Mouse (Mus musculus) gastrocnemius, postnatal 4 days (tissue): Measurements from ENCODE around the gene Zfp943. TPM values are rescaled to one million over a fixed set of nuclear protein-coding genes. Genes with fewer than 3 reads are reported as not detected.
"Not testable (repeated sequence)": the region's sequence is repeated elsewhere in the genome, so short reads cannot be mapped to it uniquely, and the experiment has no call there.

Source experiments
- DNase-seq, 2 experiments: peaks; one replicate each; pipeline ENCODE4 v3.0.0; 2021 to 2022; ENCODE audit warnings: low spot score in 2 of 2, mixed read lengths in 2 of 2
- long read RNA-seq, 2 experiments: library from polyadenylated mRNA; stranded (forward); transcript quantifications; one replicate each; pipeline ENCODE4 v2.0.0; 2021
- total RNA-seq, 2 experiments: library from RNA; stranded (reverse); gene quantifications; 2 replicates each; pipeline ENCODE4 v1.2.3; 2021

Zfp943 gene
- total RNA-seq: 10 to 100 TPM; 12.5 to 15.4 TPM
- long read RNA-seq, experiment 1, transcript Zfp943-202 (3 exons, 1,598 nt): minor isoform, 5 of 14 reads
- long read RNA-seq, experiment 1, transcript Zfp943-201 (4 exons, 2,741 nt): major isoform, 6 of 14 reads
- long read RNA-seq, experiment 1, partial matches to known transcripts: 0 of 14 reads
- long read RNA-seq, experiment 1, other reads (novel, unspliced or antisense): 3 of 14 reads
- long read RNA-seq, experiment 2, transcript Zfp943-202 (3 exons, 1,598 nt): minor isoform, 5 of 15 reads
- long read RNA-seq, experiment 2, transcript Zfp943-201 (4 exons, 2,741 nt): major isoform, 7 of 15 reads
- long read RNA-seq, experiment 2, partial matches to known transcripts: 1 of 15 reads
- long read RNA-seq, experiment 2, other reads (novel, unspliced or antisense): 2 of 15 reads

- DNase-seq: peak; percentile 29 to 69
These were observed at the start of gene Zfp943, which contains the start of gene Zfp942 for GRCm38 (mm10) chr17:21962107-21962907. Gene Zfp943 (plus strand): TSS chr17:21962552. Gene Zfp942 (minus strand): TSS chr17:21962464.

DNA sequence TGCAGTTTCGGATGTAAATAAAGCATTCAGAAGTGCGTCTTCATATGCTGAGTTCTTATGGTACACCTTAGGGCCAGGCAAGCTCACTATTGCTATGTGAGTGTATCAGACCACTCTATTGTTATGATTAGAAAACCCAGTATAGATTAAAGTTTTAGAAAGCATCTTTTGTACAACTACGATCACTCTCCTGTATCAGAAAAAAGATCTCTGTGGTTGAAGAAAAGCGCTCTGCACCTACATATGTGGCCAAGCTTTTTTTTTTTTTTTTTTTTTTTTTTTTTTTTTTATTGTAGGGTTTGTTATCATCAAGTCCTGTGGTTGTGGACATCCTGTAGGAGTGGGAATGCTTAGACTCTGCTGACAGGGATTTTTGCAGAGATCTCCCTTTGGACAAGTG, 950 bp downstream of the Zfp943 start:
- no peak for DNase-seq

- not testable (repeated sequence) for DNase-seq
These were observed 73.2 kb downstream of the Zfp943 start for GRCm38 (mm10) chr17:22035594-22035993.

GRCm38 (mm10) chr17:22049403-22049802, 87.1 kb downstream of the Zfp943 start:
- no peak for DNase-seq

GRCm38 (mm10) chr17:22053211-22053610, 90.9 kb downstream of the Zfp943 start:
- no peak for DNase-seq

- DNase-seq: peak; percentile 29 to 49
These were observed 118.8 kb downstream of the Zfp943 start for GRCm38 (mm10) chr17:22081031-22081631.

- DNase-seq: not testable (repeated sequence)
These were observed 120.9 kb downstream of the Zfp943 start for GRCm38 (mm10) chr17:22083224-22083623.

DNA sequence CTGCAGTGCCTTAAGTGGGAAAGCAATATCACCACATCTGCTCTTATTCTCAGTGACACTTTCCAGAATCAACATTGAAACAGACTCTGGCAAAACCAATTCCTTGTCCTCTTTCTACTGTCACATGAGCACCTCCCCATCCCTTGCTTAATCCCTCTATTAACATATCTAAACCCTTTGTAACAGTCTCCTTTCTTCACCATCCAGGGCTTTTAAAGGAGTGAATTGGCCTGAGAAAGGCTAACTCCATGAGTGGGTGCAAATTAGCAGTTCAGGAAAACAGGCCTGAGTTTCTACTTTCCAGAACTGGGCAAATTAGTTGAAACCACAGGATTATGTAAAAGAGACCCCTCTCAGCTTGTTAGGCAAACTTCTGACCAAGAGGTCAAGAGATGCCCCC, 156.4 kb downstream of the Zfp943 start:
- no peak for DNase-seq

Other genes starting within 250 kb of the Zfp943 start
- 10 to 100 TPM in 1 of 2 experiments, 1 to 10 TPM in 1; 6.7 to 11.1 TPM for gene Zfp229, start 231.8 kb upstream of the Zfp943 start, total RNA-seq
- 1 to 10 TPM; 4.4 to 5.1 TPM for gene Zfp820, start 116.8 kb upstream of the Zfp943 start, total RNA-seq
- 1 to 10 TPM; 2.5 to 2.8 TPM for gene Zfp995, start 52.6 kb upstream of the Zfp943 start, total RNA-seq
- gene Zfp942, start 88 bp upstream of the Zfp943 start, total RNA-seq: 1 to 10 TPM; 7.9 to 8.9 TPM
- 1 to 10 TPM; 1.2 to 1.5 TPM for gene Zfp947, start 203.6 kb downstream of the Zfp943 start, total RNA-seq